Mouse (Mus musculus) bone marrow macrophage, adult 2 months (primary cell): ENCODE measurements around the gene Bri3bp. TPM values are rescaled to one million over a fixed set of nuclear protein-coding genes. Genes with fewer than 3 reads are reported as not detected.

ENCODE experiments used
- H3K27ac ChIP-seq: 2 replicates; pipeline ENCODE4 v1.5.1; 2012; ENCODE audit warnings: low read depth, low read length; ENCODE audit not compliant: insufficient read depth
- H3K4me1 ChIP-seq: 2 replicates; pipeline ENCODE4 v1.6.1; 2012; ENCODE audit warnings: low read length; ENCODE audit not compliant: control insufficient read depth, insufficient read depth
- H3K4me3 ChIP-seq: 2 replicates; pipeline ENCODE4 v1.5.1; 2012; ENCODE audit warnings: mild to moderate bottlenecking, low read length, moderate library complexity; ENCODE audit not compliant: insufficient read depth
- CTCF ChIP-seq: IDR thresholded peaks from 2 replicates; pipeline ENCODE4 v1.5.1; 2012; ENCODE audit warnings: low read depth, mild to moderate bottlenecking, low read length, moderate library complexity
- POLR2A ChIP-seq: IDR thresholded peaks from 2 replicates; pipeline ENCODE4 v1.6.1; 2012; ENCODE audit warnings: mild to moderate bottlenecking, low read depth, low read length, borderline replicate concordance
- polyA plus RNA-seq: library from polyadenylated mRNA; stranded (reverse); fragments of >200 nt; gene quantifications from 2 replicates; pipeline ENCODE4 v1.2.4, GENCODE M21; 2012; ENCODE audit not compliant: missing spikeins, insufficient read depth, insufficient read length

Bri3bp gene
- polyA plus RNA-seq, 1 experiment, result 11.6 TPM

DNA sequence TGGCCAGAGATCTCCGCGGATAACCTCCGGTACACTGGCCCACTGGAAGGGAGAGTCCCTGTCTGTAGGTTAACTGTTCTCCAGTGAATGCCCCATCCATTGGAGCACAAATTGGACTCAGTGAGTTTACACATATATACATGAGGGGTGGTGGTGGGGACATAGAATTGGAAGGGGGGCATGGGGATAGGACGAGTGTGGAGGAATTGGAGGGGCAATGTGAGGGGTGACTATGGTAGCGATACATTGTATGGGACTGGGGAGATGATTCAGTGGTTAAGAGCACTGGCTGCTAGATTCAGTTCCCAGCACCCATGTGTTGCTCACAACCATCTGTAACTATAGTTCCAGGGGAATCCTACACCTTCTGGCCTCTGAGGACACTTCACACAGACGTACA is 38.4 kb upstream of the Bri3bp start:
- H3K4me1 ChIP-seq, result peaks cover 24% of the 10 kb centered on the region
- H3K27ac ChIP-seq, result no peak overlapping the region
- TF ChIP-seq POLR2A, result no peak
- no peak for TF ChIP-seq CTCF
- no peak overlapping the region for H3K4me3 ChIP-seq

DNA sequence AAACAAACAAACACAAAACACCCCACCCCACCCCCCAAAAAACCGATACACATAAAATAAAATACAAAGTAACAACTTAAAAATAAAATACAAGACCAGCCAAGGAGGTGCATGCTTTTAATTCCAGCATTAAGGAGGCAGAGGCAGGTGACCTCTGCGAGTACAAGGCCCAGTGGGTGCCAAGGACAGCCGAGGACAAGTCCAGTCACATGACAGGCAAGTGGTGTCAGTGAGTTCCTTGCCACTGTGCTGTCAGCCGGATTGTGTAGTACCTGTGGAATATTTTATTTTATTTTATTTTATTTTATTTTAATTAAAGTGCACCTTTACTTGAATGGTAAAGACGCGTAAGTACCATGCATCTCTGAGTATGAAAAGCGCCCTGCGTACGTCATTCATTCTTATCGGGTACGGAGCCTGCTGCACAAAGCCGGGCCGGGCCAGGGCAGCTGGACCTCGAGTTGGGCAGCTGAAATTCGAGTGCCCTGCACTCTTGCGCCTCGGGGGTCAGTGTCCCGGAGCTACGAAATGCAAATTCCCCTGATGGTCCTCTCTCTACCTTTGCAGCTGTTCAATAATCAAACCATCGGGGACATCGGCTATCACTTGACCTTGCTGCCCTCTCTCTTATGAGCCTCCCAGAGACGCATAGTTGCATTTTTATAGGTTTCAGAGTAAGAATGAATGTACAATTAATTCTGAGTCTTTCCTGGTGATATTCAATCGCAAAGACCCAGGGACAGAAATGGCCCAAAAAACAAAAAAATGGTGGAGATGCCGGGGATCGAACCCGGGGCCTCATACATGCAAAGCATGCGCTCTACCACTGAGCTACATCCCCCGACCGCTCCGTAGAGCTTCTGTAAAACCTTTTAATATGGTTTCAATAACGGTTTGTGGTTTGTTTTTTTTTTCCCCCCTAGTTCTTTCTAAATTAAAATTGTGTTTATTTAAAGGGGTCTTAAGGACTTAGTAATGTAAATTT is 37.6 kb upstream of the Bri3bp start:
- Histone ChIP-seq H3K4me3 (peak overlapping the region; percentile 14; the same call in 1 of the 2 replicates), H3K27ac (peak overlapping the region; percentile 23), H3K4me1 (peaks cover 30% of the 10 kb centered on the region)
- TF ChIP-seq CTCF, result no peak
- no peak for TF ChIP-seq POLR2A

GRCm38 (mm10) chr5:125404536-125404902 is 36.8 kb upstream of the Bri3bp start:
- Histone ChIP-seq H3K4me1 (peaks cover 30% of the 10 kb centered on the region), H3K4me3 (peak overlapping the region; percentile 59), H3K27ac (peak overlapping the region; percentile 94)
- no peak for TF ChIP-seq POLR2A
- no peak for TF ChIP-seq CTCF

DNA sequence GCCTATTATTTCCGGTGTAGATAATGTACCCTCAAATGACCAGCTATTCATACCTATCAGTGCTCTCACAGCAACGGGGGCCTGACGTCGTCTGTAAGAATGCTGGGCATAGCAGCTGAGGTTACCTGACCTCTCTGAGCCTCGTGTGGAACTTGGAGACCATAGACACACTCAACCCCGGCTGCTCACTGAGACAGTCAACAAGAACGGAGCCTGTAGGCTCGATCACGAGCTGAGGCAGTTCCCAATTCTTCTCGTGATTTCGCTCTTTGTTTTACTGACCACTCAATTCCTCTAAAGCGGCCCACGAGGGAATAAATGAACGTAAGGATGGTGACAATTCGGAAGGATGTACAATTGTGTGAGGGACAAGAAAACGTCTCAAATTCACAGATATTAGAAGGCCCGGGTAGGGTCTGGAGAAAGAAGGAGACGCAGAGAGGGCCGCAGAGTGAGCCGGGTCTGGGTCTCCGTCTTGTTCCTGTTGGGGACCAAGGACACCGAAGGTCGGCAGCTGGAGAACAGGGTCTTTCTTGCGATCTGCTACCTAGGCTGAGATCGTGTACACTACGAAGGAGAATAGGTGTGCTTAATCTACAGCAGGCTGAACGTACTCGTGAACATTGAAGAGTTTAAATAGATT is 36.3 kb upstream of the Bri3bp start:
- H3K27ac ChIP-seq, result peak overlapping the region; percentile 94
- H3K4me3 ChIP-seq, result peak overlapping the region; percentile 59
- TF ChIP-seq CTCF (no peak), POLR2A (no peak)
- H3K4me1 ChIP-seq, result peaks cover 30% of the 10 kb centered on the region

- Histone ChIP-seq H3K4me3 (peak overlapping the region; percentile 61), H3K4me1 (peaks cover 30% of the 10 kb centered on the region), H3K27ac (peak overlapping the region; percentile 94)
- TF ChIP-seq CTCF (no peak), POLR2A (no peak)
Measured at GRCm38 (mm10) chr5:125405546-125406248, 35.7 kb upstream of the Bri3bp start.

DNA sequence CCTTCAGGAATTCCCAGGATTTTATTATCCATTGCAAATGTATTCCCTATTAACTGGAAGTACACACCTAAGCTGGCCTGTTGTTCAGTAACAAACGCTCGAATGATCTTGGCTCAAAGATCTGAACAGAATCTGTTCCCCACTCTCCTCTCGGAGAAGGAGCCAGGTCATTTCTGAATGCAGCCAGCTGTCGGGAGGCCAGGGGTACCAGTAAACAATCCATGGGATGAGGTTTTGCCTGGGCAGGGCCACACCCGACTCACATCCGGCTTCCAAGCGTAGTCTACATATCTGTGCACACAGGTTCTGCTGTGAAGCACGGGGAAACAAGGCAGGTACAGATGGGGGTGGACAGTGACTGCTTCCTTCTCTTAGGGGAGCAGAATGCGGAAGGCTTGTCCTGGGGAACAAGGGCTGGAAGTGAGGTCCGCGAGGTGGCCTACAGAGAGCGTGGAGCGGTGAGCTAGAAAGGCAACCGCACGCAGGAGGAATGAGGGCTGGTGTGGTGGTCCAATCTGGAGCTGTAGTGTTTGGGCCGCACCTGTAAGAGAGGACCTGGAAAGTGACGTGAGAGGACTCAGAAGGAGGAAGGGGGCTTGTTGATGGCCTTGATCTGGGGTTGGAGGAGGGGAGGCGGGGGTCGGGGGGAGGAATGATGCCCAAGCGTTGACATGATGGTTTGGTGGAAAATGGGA is 34.9 kb upstream of the Bri3bp start:
- peak overlapping the region; percentile 92 for H3K27ac ChIP-seq
- no peak for TF ChIP-seq CTCF
- no peak for TF ChIP-seq POLR2A
- H3K4me3 ChIP-seq, result peak overlapping the region; percentile 61
- peaks cover 25% of the 10 kb centered on the region for H3K4me1 ChIP-seq

- no peak for TF ChIP-seq CTCF
- no peak for TF ChIP-seq POLR2A
- peak overlapping the region; percentile 61 for H3K4me3 ChIP-seq
- H3K4me1 ChIP-seq, result peaks cover 25% of the 10 kb centered on the region
- H3K27ac ChIP-seq, result peak overlapping the region; percentile 92
Measured at GRCm38 (mm10) chr5:125407020-125407830, 34.1 kb upstream of the Bri3bp start.

- peaks cover 19% of the 10 kb centered on the region for H3K4me1 ChIP-seq
- no peak for TF ChIP-seq POLR2A
- TF ChIP-seq CTCF, result no peak
- peak overlapping the region; percentile 0; the same call in 1 of the 2 replicates for H3K4me3 ChIP-seq
- H3K27ac ChIP-seq, result peak overlapping the region; percentile 69
Measured at GRCm38 (mm10) chr5:125407910-125408575, 33.3 kb upstream of the Bri3bp start.
